Mouse (Mus musculus) 416B (cell line): ENCODE measurements around the gene Pcsk1n.

Experiments
- DNase-seq: peaks from one replicate; pipeline ENCODE4 v3.0.0; 2011; ENCODE audit warnings: low read depth

The Pcsk1n gene

DNA sequence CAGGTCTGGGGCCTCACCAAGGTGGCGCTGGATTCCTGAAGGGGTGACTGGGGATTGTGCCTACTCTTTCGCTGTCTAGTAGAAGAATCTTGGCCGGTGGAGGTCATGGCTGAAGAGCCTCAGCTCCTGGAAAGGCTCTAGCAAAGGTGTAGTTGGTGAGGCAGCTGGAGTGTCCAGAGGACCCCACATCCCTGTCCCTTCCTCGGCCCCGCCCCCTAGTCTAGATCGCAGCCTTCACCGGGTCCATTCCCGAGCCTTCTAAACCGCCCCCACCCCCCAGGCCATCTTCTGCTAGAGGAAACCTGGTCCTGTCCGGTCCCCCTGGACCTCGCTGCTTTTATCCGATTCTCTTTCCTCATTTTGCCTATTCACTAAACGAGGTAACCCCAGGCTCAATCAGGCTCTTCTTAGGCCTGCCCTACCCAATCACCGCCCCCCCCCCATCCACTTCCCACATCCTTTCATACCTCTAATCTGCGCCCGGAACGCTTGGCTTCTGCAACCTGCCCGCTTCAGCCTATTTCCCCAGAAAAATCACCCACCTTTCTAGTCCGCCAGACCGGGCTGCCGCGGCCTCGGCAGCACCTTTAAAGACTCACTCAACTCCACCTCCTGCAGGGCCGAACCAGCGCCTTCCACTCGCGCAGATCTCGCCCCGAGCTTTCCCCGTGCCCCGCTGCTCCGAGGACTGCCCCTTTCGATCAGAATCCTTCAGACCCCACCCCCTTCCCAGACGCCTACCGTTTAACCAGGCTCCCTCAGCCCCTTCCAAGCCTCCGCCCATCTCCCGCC is 27.7 kb downstream of the Pcsk1n start, which contains the start of gene Hdac6:
Gene Hdac6, minus strand, starts transcription at position 782 of the 792 bp plus-strand sequence.
- DNase-seq, result no peak

DNA sequence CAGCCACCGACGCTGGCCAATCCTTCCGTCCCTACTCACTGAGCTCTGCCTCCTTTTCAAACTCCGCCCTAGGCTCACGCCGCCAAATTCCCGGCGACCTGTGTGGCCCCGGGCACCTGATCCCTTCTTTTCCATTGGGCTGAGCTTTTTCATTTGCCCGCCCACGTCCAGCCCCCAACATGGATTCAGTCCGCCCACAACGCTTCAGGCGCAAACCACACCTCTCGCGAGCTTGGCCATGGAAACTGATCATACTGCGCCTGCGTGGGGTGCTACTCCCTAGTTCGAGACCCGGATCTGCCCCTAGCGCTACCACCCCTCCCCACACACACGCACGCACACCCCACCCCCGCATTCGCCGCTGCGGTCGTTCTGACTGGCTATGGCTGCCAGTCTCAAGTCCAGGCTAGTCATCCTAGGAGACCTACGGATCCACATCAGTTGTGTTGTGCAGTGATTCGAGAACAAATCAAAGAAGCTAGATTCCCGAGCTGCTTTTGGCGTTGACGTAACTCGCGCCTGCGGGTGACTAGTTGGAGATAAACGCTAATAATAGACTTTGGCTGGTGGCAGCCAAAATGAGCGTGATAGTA is 28.4 kb downstream of the Pcsk1n start:
- peak; percentile 97 for DNase-seq

DNA sequence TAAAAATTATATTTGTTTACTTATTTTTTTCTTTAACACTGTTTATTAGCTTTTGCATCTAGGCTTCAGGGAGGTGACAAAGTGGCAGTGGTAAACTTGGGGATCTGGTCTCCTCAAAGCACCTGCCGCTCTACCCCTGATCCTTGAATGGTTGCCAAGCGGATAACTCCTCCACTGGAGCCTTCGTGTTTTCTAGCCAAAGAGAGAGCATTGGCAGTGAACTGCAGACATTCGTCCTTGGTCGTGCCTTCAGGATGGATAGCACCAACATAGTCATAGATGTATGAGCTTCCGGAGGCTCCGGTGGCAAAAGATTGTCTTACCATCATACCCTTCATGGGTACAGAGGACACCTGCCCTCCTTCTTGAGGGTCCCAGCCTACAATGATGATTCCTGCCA is 30.5 kb downstream of the Pcsk1n start:
- no peak for DNase-seq

DNA sequence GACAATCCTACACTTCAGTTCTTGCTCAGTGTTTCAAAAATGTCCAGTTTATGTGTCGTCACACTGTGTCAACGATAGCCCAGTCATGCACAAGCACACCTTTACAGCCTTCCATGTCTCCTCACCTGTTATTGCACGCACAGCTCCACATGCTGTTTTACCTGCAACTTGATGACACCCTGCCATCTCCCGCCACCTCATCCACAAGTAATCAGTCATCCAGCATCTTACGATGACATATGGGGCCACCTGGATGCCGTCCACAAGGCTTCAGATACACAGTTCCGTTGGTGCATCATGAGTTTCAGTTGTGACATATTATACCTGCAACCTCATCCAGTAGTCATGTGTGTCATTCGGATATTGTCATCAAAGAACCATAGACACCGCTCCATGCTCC is 39.2 kb downstream of the Pcsk1n start:
- DNase-seq, result no peak

DNA sequence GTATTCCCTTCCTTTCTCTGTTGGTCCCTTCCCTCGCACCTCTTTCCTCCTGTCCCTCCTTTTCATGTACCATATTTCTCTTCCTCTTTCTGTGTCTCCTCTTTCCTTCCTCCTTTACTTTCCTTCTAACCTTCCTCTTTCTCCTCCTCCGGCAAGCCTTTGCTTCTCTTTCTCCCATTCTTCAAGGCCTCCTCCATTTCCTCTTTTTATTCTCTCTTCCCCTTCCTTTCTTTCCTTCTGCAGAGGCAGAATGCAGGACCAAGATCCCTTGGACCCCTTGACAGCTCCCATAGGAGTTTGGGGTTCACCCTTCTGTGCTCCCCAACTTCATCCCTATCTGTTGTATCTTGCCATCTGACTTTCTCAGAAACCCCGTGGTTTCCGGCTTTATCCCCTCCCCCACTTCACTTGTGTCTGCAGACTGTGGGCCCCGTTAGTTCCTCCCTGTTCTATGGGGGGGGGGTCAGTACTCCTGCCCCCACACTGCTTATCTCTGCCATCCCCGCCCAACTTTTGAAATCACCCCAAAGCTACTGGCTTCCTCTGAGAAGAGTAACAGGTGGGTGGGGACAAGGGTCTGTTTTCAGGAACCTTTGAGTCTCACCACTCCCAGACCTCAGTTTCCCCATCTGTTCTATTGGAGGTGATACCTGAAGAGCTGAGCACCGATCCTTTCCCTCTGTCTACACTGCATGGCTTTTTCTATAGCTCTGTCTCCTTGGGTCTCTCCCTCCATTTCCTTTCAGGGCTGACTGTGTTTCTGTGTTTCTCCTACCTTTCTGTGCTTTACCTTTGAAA is 44.4 kb downstream of the Pcsk1n start:
- peak; percentile 23 for DNase-seq

DNA sequence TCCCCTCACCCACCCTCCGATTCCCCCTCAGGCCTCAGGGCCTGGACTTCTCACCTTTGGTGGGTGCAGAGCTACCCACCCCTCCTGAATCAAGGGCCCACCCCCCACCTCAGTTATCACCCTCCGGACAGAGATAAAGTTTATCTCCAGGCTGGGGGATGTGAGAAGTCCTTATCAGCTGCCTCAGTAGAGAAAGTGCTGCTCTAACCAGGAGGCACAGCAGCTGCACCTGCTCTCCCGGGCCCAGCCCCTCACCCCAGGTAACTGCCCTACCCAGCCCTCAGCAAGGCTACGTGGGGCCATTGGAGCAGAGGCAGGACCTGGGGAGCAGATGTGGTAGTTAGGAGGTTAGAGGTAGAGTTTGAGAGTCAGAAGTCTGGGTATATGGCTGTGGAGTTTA is 46.5 kb downstream of the Pcsk1n start:
- no peak for DNase-seq

DNA sequence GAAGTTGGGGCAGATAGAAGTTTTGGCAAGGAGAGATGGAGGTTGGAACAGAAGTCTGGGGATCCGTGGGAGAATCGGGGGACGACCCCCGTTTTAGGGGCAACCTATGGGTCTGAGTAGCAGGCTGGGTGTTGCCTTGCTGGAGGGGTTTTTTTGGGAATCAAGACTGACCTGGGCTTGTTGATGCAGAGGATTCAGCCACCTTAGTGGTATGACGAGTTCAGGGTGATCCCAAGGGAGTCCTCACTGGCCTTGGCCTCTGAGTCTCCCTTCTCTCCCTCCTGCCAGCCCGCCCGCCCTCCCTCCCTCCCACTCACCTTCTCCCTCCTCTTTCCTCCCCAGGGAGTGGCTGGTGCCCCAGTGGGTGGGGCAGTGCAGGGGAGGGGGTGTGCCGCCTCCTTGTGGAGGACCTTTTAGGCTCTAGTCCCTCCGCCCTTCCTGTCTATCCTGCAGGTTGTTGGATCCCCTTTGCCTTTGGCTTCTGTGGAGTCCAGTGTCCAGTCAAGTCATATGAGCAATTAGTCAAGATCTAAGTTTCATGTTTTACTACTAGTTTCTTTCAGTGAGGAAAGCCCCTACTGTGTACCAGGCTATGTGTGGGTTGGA is 48.1 kb downstream of the Pcsk1n start:
- DNase-seq, result peak; percentile 5

DNA sequence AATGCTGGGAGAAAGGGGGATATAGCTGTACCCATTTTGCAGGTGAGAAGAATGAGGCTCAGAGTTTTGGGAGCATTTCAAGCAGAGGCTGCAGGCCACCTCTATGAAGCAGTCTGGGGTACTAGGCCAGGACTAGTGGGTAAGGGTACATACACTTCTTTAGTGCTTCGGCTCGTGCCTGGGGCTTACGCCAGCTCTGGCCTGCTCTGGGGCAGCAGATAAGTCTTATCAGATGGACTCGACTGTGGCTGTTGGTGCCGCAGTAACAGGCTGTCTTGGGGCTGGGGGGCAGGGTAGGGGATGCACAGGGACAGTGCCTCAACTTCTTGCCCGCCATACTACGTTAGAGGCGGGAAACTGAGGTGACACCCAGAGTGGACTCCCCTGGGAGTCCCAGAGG is 48.6 kb downstream of the Pcsk1n start:
- DNase-seq, result peak; percentile 19

DNA sequence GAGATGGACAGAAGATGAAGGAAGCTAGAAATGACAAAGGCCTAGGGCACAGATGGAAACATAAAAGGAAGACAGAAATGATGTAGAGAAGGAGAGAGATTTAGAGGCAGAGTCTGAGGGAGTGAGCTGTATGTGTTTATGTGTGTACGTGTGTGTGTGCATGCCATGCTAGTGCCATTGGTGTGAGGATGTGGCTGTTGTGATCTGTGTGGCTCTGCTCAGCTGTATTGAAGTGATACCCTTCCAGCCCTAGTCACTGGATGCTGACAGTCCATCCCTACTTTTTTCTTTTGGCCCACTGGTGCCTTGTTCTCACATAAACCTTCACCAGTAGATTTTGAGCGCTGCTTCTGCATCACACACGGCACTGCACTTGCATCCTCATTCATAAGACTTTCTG is 49.3 kb downstream of the Pcsk1n start:
- DNase-seq, result no peak

DNA sequence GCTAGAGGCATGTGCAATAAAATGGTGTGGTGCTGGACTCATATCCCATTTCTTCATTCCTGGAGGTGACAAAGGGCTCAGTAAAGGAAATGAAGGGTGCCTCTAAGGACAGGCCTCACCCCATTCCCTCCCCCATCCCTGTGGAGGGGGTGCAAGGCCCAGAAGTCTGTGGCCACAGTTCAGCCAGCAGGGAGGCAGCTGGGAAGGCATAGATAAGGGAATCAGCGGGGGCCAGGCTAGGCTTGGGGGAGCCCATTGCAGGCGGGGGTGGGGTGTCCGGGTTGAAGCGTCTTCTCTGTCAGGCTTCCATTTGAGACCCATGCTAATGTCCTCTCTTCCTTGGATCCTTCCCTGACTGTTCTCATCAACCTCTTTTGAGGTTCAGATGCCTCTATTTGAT is 51.7 kb downstream of the Pcsk1n start:
- DNase-seq, result peak; percentile 29
